Mouse (Mus musculus): ENCODE results near the gene Rangrf.
"Not testable (repeated sequence)": the region's sequence is repeated elsewhere in the genome, so short reads cannot be mapped to it uniquely, and the experiment has no call there.

Rangrf gene

GRCm38 (mm10) chr11:68975085-68975484, at the start of gene Rangrf:
TSS of gene Rangrf (minus strand) at chr11:68975185.
- no peak for DNase-seq (ENCODE audit: low read depth)

GRCm38 (mm10) chr11:69020691-69021090, 45.7 kb upstream of the Rangrf start:
- no peak for DNase-seq (ENCODE audit: low read depth)

- DNase-seq (ENCODE audit: low read depth): no peak
These were observed 41.8 kb upstream of the Rangrf start for GRCm38 (mm10) chr11:69016755-69017154.

- peak; percentile 92 for DNase-seq (ENCODE audit: low read depth)
These were observed 40.9 kb upstream of the Rangrf start, which contains the start of gene Ctc1 for GRCm38 (mm10) chr11:69015644-69016441. TSS of gene Ctc1 (plus strand) at chr11:69015911.

DNA sequence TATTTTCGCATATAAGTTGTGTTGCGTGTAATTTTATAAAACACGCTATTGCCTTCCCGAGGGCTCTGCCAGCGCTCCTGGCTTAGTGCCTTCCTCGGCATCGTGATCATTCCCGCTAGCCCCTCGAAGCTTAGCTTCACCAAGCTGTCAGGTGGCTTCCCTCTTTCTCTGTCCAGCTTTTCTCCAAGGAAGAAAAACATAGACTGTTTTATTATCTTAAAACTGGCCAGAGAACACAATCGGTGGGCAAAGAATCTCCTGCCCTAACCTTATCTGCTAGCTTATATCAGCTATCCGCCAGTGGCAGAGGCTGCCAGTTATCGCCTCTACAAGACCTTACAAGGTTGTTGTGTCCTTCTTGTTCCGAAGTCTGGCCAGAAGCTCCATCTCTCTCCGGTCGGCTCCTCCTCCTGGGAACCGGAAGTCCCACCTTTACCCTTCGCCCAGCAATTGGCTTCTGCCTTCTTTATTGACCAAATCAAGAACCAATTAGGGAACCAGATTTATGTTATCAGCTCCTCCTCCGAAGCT, 37.2 kb upstream of the Rangrf start:
- peak; percentile 82 for DNase-seq (ENCODE audit: low read depth)

DNA sequence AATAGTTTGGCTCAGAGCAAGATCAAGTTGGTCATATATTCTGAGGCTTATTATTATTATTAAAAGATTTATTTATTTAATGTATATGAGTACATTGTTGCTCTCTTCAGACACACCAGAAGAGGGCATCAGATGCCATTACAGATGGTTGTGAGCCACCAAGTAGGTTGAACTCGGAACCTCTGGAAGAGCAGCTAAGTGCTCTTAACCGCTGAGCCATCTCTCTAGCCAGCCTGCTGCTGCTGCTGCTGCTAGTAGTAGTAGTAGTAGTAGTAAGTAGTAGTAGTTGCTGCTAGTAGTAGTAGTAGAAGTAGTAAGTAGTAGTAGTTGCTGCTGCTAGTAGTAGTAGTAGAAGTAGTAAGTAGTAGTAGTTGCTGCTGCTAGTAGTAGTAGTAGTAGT, 36.5 kb upstream of the Rangrf start:
- DNase-seq (ENCODE audit: low read depth): not testable (repeated sequence)

DNA sequence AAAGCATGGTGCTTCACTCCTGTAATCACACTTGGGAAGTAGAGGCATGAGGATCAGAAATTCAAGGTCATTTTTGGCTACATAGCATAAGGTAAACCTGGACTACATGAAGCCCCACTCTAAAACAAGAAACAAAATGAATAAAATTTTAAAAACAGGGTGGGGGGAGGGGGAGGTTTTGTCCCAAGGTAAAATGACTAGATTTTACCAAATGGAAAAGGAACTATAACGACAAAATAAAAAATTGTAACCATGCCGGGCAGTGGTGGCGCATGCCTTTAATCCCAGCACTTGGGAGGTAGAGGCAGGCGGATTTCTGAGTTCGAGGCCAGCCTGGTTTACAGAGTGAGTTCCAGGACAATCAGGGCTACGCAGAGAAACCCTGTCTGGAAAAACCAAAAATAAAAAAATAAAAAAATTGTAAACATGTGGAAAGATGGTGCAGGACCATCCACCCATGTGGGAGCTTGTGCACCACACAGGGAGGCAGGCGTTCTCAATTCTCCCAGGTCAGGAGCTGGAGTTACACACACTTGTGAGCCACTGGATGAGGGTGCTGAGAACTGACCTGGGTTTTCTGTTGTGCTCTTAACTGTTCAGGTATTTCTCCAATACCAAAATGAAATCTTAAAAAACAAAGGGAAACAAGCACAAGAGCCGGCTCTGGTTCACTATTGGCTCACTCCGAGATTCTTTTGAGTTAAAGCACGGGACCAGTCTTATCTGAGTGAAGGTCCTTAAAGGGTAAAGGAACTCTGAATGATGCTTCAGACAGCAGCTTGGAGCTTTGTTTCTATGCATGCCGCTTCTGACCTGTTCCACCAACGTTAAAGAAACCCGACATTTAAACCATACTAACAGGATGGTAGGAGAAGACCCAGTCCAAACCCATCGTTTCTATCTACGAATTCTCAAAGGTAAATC, 35.7 kb upstream of the Rangrf start:
- DNase-seq (ENCODE audit: low read depth): no peak

DNA sequence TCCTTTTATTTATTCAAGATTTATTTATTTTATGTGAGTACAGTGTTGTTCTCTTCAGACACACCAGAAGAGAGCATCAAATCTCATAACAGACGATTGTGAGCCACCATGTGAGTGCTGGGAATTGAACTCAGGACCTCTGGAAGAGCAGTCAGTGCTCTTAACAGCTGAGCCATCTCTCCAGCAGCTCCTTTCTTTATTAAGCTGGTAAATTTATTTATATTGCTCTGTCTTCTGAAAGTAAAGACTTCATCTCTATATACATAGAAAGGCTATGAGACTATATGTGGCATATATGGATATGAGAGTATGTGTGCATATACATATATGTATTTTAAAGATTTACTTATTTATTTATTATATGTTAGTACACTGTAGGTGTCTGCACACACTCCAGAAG, 34.5 kb upstream of the Rangrf start:
- no peak for DNase-seq (ENCODE audit: low read depth)

DNA sequence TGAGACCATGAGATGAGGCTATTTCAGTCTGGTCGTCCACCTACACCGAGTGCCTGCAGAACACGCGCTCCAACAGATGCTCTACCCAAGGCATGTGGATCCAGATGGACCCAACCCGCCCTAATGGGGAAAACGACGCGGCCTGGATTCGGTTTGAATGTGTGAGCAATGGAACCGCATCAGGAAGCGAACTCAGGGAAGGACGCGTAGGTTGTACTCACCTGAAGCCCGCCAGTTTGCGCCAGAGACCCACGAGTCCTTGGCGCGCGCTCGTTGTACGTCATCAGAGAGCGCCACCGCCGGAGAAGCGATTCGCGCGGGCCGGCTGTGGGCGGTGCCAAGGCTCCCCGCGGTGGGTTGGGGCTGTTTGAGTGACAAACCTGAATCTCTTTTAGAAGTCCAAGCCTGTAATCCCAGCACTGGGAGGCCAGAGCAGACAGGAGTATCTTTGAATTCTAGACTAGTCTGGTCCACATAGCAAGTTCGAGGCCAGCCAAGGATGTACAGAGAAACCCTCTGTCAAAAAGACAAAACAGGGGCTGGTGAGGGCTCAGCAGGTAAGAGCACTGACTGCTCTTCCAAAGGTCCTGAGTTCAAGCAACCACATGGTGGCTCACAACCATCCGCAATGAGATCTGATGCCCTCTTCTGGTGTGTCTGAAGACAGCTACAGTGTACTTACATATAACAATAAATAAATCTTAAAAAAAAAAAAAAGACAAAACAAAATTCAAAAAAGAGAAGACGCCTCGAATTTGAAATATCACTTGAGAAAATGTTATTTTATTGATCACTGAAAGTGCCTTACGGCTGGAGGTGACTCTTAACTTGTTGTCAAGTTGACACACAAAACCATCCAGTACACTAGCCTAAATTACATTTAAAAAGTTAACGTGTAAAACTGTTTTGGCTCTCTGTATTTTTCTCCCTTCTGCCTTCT, 33.5 kb upstream of the Rangrf start, which contains the start of gene Pfas:
TSS of gene Pfas (minus strand) at position 279 of the 940 bp plus-strand sequence.
- DNase-seq (ENCODE audit: low read depth): peak; percentile 91

- DNase-seq (ENCODE audit: low read depth): not testable (repeated sequence)
These were observed 31.6 kb upstream of the Rangrf start for GRCm38 (mm10) chr11:69006575-69006974.

GRCm38 (mm10) chr11:69005193-69005592, 30.2 kb upstream of the Rangrf start:
- DNase-seq (ENCODE audit: low read depth): no peak

DNA sequence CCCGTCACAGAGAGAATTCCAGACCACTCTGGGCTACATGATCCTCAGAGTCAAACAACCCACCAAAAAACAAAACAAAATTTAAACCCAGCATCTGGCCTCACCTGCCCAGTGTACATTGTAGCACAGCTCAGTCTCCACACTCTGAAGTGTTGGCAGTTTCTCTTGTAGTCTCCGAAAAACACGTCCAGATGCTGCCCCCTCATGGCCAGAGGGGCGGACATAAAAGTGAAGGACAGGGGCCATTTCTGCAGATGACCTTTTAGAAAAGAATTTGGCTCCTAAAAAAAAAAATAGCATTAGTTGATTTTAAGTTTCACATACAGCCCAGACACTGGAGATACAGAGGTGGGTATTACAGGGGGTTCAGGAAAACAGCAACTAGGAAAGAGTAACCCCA, 28.6 kb upstream of the Rangrf start:
- DNase-seq (ENCODE audit: low read depth): no peak

DNA sequence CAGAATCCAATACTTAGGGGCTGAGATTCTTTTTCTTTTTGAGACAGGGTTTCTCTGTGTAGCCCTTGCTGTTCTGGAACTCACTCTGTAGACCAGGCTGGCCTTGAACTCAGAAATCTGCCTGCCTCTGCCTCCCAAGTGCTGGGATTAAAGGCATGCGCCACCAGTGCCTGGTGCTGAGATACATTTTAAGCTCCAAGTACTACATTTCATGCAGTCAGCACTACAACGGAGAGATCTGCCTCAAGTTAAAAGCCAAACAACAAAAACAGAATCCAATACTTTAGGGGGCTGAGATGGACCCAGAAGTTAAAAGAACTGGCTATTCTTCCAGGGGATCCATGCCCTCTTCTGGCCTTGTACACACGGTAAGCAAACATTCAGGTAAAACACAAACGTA, 27.8 kb upstream of the Rangrf start:
- DNase-seq (ENCODE audit: low read depth): not testable (repeated sequence)

GRCm38 (mm10) chr11:68997080-68997479, 22.1 kb upstream of the Rangrf start:
- DNase-seq (ENCODE audit: low read depth): no peak

GRCm38 (mm10) chr11:68994377-68994776, 19.4 kb upstream of the Rangrf start:
- DNase-seq (ENCODE audit: low read depth): no peak

DNA sequence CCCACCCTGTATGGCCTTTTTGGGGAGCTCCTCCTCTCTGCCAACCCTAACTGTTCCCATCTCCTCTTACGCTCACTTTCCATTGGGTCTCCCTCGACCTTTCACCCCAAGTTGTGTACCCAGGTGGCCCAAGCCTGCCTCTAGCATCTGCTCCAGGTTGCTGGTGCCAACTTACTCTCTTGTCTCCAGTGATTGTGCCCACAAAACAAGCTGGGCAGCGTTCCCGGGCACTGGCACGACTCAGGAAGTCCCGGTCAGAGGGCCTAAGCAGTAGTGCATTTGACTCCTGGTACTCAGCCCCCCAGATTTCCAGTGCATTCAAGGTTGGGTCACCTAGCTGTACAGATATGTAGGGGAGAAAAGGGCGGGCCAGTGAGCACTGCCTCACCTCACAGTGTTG, 18.1 kb upstream of the Rangrf start:
- no peak for DNase-seq (ENCODE audit: low read depth)

GRCm38 (mm10) chr11:68988341-68988740, 13.4 kb upstream of the Rangrf start:
- no peak for DNase-seq (ENCODE audit: low read depth)

- no peak for DNase-seq (ENCODE audit: low read depth)
These were observed 12.4 kb upstream of the Rangrf start for GRCm38 (mm10) chr11:68987365-68987882.

GRCm38 (mm10) chr11:68982639-68983369, 7.8 kb upstream of the Rangrf start:
- DNase-seq (ENCODE audit: low read depth): peak; percentile 64

DNA sequence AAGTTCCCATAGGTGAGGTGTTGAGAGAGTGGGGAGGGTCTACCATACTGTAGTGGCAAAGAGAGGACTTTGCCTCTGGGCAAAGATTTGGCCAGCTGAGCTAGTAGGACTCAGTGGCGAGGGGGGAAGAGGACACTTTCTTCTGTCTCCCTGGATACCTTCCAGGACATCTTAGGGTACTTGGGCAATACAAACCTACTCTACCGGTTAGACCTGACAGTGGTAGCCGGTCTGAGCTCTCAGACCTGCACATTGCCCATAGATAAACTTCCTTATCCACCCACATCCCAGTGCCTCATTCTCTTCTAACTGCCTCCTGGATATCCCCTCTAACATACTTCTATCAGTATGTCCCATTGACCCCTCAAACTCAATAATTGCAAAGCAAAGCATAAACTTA, 5.9 kb upstream of the Rangrf start:
- DNase-seq (ENCODE audit: low read depth): no peak

All from c-Kit-positive CD71-negative TER-119-negative erythroid progenitor cells, embryonic 14.5 days (primary cell).